Mouse (Mus musculus) CH12.LX (cell line): ENCODE data around the gene Thap7. TPM values are rescaled to one million over a fixed set of nuclear protein-coding genes. Genes with fewer than 3 reads are reported as not detected.

Source experiments
- DNase-seq: peaks from one replicate; pipeline ENCODE4 v3.0.0-alpha.2; 2013; ENCODE audit errors: extremely low read depth
- H3K27ac ChIP-seq: 2 replicates; pipeline ENCODE4 v1.5.1; 2012; ENCODE audit warnings: low read depth, mild to moderate bottlenecking, control low read depth, moderate library complexity; ENCODE audit not compliant: insufficient read depth
- H3K27me3 ChIP-seq: replicated peaks from 2 replicates; pipeline ENCODE3; 2012; ENCODE audit warnings: inconsistent platforms
- H3K36me3 ChIP-seq, 2 experiments: replicated peaks in 1 of 2; 2 replicates each; pipeline versions ENCODE3 to v1.6.1; 2012; ENCODE audit warnings: inconsistent platforms in 1 of 2, low read length in 1 of 2, mild to moderate bottlenecking in 1 of 2, mixed read lengths in 1 of 2, moderate library complexity in 1 of 2; ENCODE audit not compliant: control insufficient read depth in 1 of 2, insufficient read depth in 1 of 2
- H3K4me1 ChIP-seq, 2 experiments: 2 replicates each; pipeline ENCODE4 v1.6.1; 2012; ENCODE audit warnings: inconsistent platforms in 1 of 2, moderate library complexity in 1 of 2; ENCODE audit not compliant: insufficient read depth in 2 of 2, control insufficient read depth in 1 of 2
- H3K4me2 ChIP-seq: 2 replicates; pipeline ENCODE4 v1.6.1; 2012; ENCODE audit warnings: low read depth, mild to moderate bottlenecking, control low read depth; ENCODE audit not compliant: poor library complexity, insufficient read depth, severe bottlenecking
- H3K4me3 ChIP-seq, 3 experiments: fragments of 150-350 bp in 1 of 3; sonication (generic) in 1 of 3; replicated peaks in 1 of 3; 2 replicates each; pipeline versions ENCODE3 to v1.5.1; 2011 to 2012; ENCODE audit warnings: low read depth in 2 of 3, low read length in 2 of 3, mild to moderate bottlenecking in 2 of 3, moderate library complexity in 2 of 3, control low read depth in 1 of 3, improper control_type of control experiment in 1 of 3, inconsistent platforms in 1 of 3, mixed read lengths in 1 of 3; ENCODE audit not compliant: poor library complexity in 1 of 3
- H3K79me2 ChIP-seq: replicated peaks from 2 replicates; pipeline ENCODE4 v1.6.1; 2012; ENCODE audit warnings: mild to moderate bottlenecking, moderate library complexity; ENCODE audit not compliant: control insufficient read depth, poor library complexity, insufficient read depth, severe bottlenecking; ENCODE audit errors: extremely low read depth
- H3K9ac ChIP-seq: 2 replicates; pipeline ENCODE4 v1.6.1; 2012; ENCODE audit warnings: low read depth, mild to moderate bottlenecking, control low read depth, moderate library complexity; ENCODE audit not compliant: insufficient read depth
- H3K9me3 ChIP-seq: replicated peaks from 2 replicates; pipeline ENCODE3; 2012; ENCODE audit warnings: low read length, inconsistent platforms, mixed read lengths
- CHD2 ChIP-seq: IDR thresholded peaks from 2 replicates; pipeline ENCODE4 v1.6.1; 2011; ENCODE audit warnings: low read length, improper control_type of control experiment
- CTCF ChIP-seq, 2 experiments: IDR thresholded peaks in 1 of 2; conservative IDR thresholded peaks in 1 of 2; 2 replicates each; pipeline ENCODE4 v1.5.1; 2011 to 2012; ENCODE audit warnings: low read depth in 2 of 2, low read length in 2 of 2, improper control_type of control experiment in 1 of 2, inconsistent platforms in 1 of 2, mild to moderate bottlenecking in 1 of 2, moderate library complexity in 1 of 2
- GABPA ChIP-seq: IDR thresholded peaks from 2 replicates; pipeline ENCODE4 v1.6.1; 2012; ENCODE audit warnings: low read depth, low read length, improper control_type of control experiment, inconsistent platforms; ENCODE audit not compliant: insufficient replicate concordance
- JUN ChIP-seq: IDR thresholded peaks from 2 replicates; pipeline ENCODE4 v1.6.1; 2011; ENCODE audit warnings: low read depth, mild to moderate bottlenecking, low read length, improper control_type of control experiment, moderate library complexity; ENCODE audit not compliant: insufficient read depth
- JUND ChIP-seq: conservative IDR thresholded peaks from 2 replicates; pipeline ENCODE4 v1.6.1; 2011; ENCODE audit warnings: low read depth, low read length, improper control_type of control experiment
- NRF1 ChIP-seq: IDR thresholded peaks from 2 replicates; pipeline ENCODE4 v1.6.1; 2014; ENCODE audit warnings: low read depth, mild to moderate bottlenecking, inconsistent platforms, low read length, improper control_type of control experiment, moderate library complexity
- RCOR1 ChIP-seq: conservative IDR thresholded peaks from 2 replicates; pipeline ENCODE4 v1.6.1; 2012; ENCODE audit warnings: low read depth, mild to moderate bottlenecking, inconsistent platforms, low read length, improper control_type of control experiment
- SMC3 ChIP-seq: IDR thresholded peaks from 2 replicates; pipeline ENCODE4 v1.6.1; 2011; ENCODE audit warnings: low read depth, low read length, improper control_type of control experiment
- TCF12 ChIP-seq: IDR thresholded peaks from 2 replicates; pipeline ENCODE4 v1.6.1; 2014; ENCODE audit warnings: low read depth, mild to moderate bottlenecking, inconsistent platforms, low read length, improper control_type of control experiment
- USF1 ChIP-seq: IDR thresholded peaks from 2 replicates; pipeline ENCODE4 v1.6.1; 2014; ENCODE audit warnings: low read depth, mild to moderate bottlenecking, inconsistent platforms, low read length, improper control_type of control experiment
- ZC3H11A ChIP-seq: IDR thresholded peaks from 2 replicates; pipeline ENCODE4 v1.6.1; 2012; ENCODE audit warnings: low read depth, mild to moderate bottlenecking, inconsistent platforms, low read length, improper control_type of control experiment
- dilution Hi-C: fragments of 300-500 bp; cut with MboI; formaldehyde crosslinking; loops from 2 replicates; pipeline ENCODE4 v1.14.3; 2020; ENCODE audit warnings: low sequenced_read_pairs; ENCODE audit not compliant: extremely low pct_unique_long_range_greater_than_20kb, extremely low pct_ligation_motif_present
- in situ Hi-C: fragments of 300-500 bp; cut with MboI; formaldehyde crosslinking; loops from 3 replicates; pipeline ENCODE4 v1.14.3; 2019; ENCODE audit warnings: low sequenced_read_pairs, low pct_ligation_motif_present, low pct_unique_long_range_greater_than_20kb, mixed read lengths
- polyA plus RNA-seq: library from polyadenylated mRNA; unstranded; fragments of >175 nt; gene quantifications from 2 replicates; pipeline ENCODE4 v1.2.1, GENCODE M21; 2012; ENCODE audit warnings: low read depth; ENCODE audit not compliant: insufficient read length
- total RNA-seq, 2 experiments: library from RNA; depleted of rRNA; stranded (reverse); fragments of 300-350 nt in 1 of 2; fragments of >200 nt in 1 of 2; gene quantifications; 2 replicates each; pipeline ENCODE4 v1.2.3; 2012 to 2014

Thap7 gene
- total and polyA plus RNA-seq, 3 experiments, result 64.3 to 83.3 (median 79.4) TPM

DNA sequence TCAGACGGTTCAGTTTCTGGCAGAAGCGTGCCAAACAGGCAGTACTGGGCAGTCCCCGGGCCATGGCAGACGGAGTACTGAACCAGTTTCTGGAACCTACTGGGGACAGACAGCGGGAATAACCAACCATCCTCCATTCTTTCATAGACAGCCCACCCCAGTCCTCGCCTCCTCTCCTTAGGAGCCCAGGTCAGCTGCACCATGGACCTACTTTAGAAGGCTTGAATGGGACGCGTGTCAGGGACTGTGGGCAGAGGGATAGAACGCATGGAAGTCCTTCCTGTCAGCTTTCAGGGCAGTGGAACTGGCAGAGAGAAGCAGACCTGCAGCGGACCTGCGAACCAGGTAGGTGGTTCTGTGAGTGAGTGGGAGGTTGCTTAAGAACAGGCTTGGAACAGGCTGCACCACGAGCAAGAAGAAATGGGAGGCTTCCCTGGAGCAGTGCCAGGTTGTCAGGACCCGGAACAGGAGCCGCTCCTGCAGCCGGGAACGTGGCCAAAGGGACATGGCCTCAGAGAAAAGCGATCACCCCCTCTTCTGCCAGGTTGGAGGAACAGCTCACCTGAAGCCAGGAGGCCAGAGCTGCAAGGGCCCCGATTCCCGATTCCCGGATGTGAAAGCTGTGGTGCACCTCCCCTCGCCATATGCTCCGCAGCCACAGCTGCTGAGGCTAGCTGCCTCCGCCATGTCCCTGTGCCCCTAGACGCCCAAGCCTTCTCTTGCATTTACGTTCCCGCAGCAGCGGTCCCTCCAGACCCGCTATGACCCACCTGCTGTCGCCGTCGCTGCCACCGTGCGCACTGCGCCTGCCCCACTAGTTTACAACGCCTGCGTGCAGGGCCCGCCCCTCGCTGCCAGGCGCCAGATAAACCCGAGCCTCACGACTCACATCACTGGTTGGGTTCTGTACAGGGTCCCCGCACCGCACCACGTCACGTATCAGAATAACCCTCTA is 45.2 kb upstream of the Thap7 start:
- no peak overlapping the region for H3K9ac ChIP-seq
- dilution Hi-C loops, result no loop called here

DNA sequence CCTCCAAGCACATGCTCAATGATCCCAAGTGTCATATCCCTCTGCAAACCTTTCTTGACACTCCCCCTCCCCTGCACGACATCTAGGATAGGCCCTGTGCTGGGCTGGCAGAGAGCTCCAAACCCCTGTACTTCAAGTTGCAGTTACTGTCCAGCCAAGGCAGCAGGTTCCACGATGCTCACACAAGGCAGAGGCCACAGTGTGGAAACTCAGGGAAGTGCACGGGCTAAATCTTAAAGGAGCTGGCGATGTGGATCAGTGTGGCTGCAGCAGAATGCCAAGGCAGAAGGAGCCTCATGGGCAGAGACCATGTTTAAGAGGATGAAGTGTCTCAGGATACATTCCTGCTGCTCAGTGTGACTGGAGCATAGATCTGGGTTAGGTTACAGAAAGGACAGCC is 35.2 kb upstream of the Thap7 start:
- Histone ChIP-seq H3K27me3 (peaks cover 96% of the 10 kb centered on the region), H3K79me2 (no peaks in the 10 kb centered on the region), H3K27ac (no peak overlapping the region), H3K4me1 (no peaks in the 10 kb centered on the region), H3K4me3 (no peak overlapping the region), H3K36me3 (no peaks in the 10 kb centered on the region), H3K9ac (no peak overlapping the region), H3K4me2 (no peak overlapping the region), H3K9me3 (no peaks in the 10 kb centered on the region)
- DNase-seq, result no peak
- in situ Hi-C loops, result no loop called here
- no peak for TF ChIP-seq RCOR1
- TF ChIP-seq CTCF (conservative IDR thresholded peaks at IDR 0.05 in 1 of 2, IDR thresholded peaks at IDR 0.05 in 1 of 2; ENCODE audit: low read depth in 2 of 2, low read length in 2 of 2), result peak in 1 of 2 experiments; percentile 36; a peak in 1 of 4 replicates
- TF ChIP-seq ZC3H11A, result no peak
- no peak for TF ChIP-seq GABPA
- peak; percentile 32 for TF ChIP-seq SMC3
- dilution Hi-C loops, result no loop called here

More for the DNA sequence above, 45.2 kb upstream of the Thap7 start:
- Histone ChIP-seq H3K27ac (no peak overlapping the region), H3K4me2 (peak overlapping the region; percentile 17; the same call in 1 of the 2 replicates), H3K9me3 (no peaks in the 10 kb centered on the region), H3K36me3 (no peaks in the 10 kb centered on the region), H3K4me3 (peak overlapping the region in 2 of 3 experiments; percentile 32 to 51), H3K4me1 (peaks cover 0 to 3% of the 10 kb centered on the region in 2 experiments; a peak in 1 of 4 replicates), H3K27me3 (peaks cover 82% of the 10 kb centered on the region), H3K79me2 (no peaks in the 10 kb centered on the region)
- no peak for DNase-seq
- in situ Hi-C loops, result no loop called here
- TF ChIP-seq TCF12, result 0 out of 2 replicates have a peak, but pooled peaks have one; percentile 33
- peak; percentile 77 for TF ChIP-seq NRF1
- TF ChIP-seq USF1, result no peak
- TF ChIP-seq CHD2, result no peak
- TF ChIP-seq, all 38 proteins: peak for 2

DNA sequence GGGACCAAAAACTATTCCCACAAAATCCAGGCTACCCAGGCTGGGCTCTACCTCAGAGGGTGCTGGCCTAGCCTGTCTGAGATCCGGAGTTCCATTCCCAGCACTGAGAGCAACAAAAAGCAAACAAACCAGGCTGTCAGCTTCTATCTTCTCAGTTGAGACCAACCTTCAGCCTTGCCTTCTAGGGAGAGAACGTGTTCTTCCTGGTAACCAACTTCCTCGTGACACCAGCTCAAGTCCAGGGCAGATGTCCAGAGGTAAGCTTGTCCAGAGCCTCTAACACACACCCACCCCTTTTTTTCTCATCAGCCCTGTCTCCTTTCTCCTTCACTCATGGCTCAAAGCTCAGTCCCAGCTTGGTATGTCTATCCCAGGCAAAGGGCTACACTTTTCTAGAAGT is 33.8 kb upstream of the Thap7 start:
- no peak overlapping the region for H3K4me3 ChIP-seq
- in situ Hi-C loops (no loop called here), dilution Hi-C loops (no loop called here)
- DNase-seq, result no peak
- H3K36me3 ChIP-seq, result no peaks in the 10 kb centered on the region
- H3K4me2 ChIP-seq, result no peak overlapping the region
- peaks cover 91% of the 10 kb centered on the region for H3K27me3 ChIP-seq
- H3K27ac ChIP-seq, result no peak overlapping the region
- H3K9ac ChIP-seq, result no peak overlapping the region
- TF ChIP-seq JUND (no peak), JUN (no peak)
- H3K4me1 ChIP-seq, result no peaks in the 10 kb centered on the region; a peak in 1 of 4 replicates
- no peaks in the 10 kb centered on the region for H3K79me2 ChIP-seq
- no peaks in the 10 kb centered on the region for H3K9me3 ChIP-seq
